Mouse (Mus musculus) 3T3-L1 (cell line): ENCODE measurements at regions not wholly inside any gene's neighbourhood (a gene's known extent, or its start where the extent isn't known, plus 50 kb on each side); places are given as distances from the start of the nearest gene placed in this dataset.

Experiments
- DNase-seq: peaks from one replicate; pipeline ENCODE4 v3.0.0-alpha.2; 2015; ENCODE audit warnings: low read depth, low spot score

GRCm38 (mm10) chr1:99124796-99125195 is 647.8 kb upstream of the Cntnap5b start:
- DNase-seq, result peak; percentile 5

DNA sequence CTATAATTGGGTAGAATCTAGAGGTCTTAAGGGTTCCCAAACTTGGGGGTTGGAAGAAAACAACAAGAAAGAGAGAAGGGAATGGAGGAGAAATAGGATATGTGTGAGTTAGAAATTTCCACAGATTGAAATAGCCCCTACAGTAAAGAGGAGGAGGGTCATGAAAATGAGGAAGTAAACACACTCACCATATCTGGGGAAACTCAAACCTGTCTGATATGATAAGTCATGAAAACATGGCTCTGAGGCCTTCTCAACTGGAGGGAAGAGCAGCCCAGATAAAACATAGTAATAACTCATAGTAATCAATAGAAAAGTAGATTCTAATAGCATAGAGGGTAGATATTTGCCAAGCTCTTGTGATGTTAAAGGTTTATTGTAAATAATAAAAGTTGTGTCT is 638.4 kb upstream of the Cntnap5b start:
- no peak for DNase-seq

- no peak for DNase-seq
Measured at GRCm38 (mm10) chr1:99137516-99137915, 635.0 kb upstream of the Cntnap5b start.

DNA sequence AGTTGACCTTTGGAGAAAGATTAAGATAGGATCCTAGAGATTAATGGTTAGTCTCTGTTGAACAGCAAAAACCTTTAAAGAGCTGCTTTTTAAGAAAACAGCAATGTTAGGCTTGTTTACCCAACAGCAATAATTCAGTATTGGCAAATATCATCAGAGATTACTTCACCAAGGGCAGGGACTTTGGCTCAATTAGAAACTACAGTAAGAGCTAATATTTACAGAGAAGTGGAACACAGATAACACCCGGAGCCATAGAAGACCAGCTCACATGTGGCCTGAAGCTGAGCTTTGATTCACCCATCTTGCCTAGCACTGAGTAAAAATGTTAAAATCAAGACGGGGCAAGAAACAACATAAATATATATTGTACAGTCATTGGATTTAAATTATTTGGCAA is 611.9 kb upstream of the Cntnap5b start:
- no peak for DNase-seq
